Mouse (Mus musculus) large intestine, adult 2 months (tissue): ENCODE data around the gene Dnmt3a. TPM values are rescaled to one million over a fixed set of nuclear protein-coding genes. Genes with fewer than 3 reads are reported as not detected.

Experiments
- DNase-seq: peaks from one replicate; pipeline ENCODE4 v3.0.0-alpha.2; 2012; ENCODE audit warnings: low read depth, low spot score
- WGBS: fragments of 180-500 bp; shearing (Covaris S2); methylation state at CpG from one replicate; pipeline ENCODE4 v1.1.7; 2018; 5-methylcytosine and 5-hydroxymethylcytosine counted together
- polyA plus RNA-seq: library from polyadenylated mRNA; depleted of rRNA; stranded (reverse); fragments of >200 nt; gene quantifications from 2 replicates; pipeline ENCODE4 v1.2.3, GENCODE M21; 2012

Gene Dnmt3a
- polyA plus RNA-seq, 1 experiment = 5.7 TPM

- 84% methylated on average over 8 of the region's 8 CpGs for WGBS
- no peak for DNase-seq
Measured at GRCm38 (mm10) chr12:3813138-3813537, 7.3 kb downstream of the Dnmt3a start.

- 27% methylated on average over 6 of the region's 6 CpGs for WGBS
- DNase-seq = no peak
Measured at GRCm38 (mm10) chr12:3815386-3815785, 9.6 kb downstream of the Dnmt3a start.

GRCm38 (mm10) chr12:3817033-3817432 is 11.2 kb downstream of the Dnmt3a start:
- WGBS = 76% methylated on average over 7 of the region's 7 CpGs

GRCm38 (mm10) chr12:3817566-3817965 is 11.8 kb downstream of the Dnmt3a start:
- WGBS = 51% methylated on average over 5 of the region's 5 CpGs
- no peak for DNase-seq

More at GRCm38 (mm10) chr12:3817033-3817432, 11.2 kb downstream of the Dnmt3a start:
- no peak for DNase-seq

- 34% methylated on average over 4 of the region's 4 CpGs for WGBS
- DNase-seq = no peak
Measured at GRCm38 (mm10) chr12:3819899-3820298, 14.1 kb downstream of the Dnmt3a start.

- no peak for DNase-seq
Measured at GRCm38 (mm10) chr12:3823408-3823807, 17.6 kb downstream of the Dnmt3a start.

GRCm38 (mm10) chr12:3824906-3825713 is 19.3 kb downstream of the Dnmt3a start:
- WGBS = 43% methylated on average over 5 of the region's 5 CpGs
- no peak for DNase-seq

More at GRCm38 (mm10) chr12:3823408-3823807, 17.6 kb downstream of the Dnmt3a start:
- 83% methylated on average over 5 of the region's 5 CpGs for WGBS

GRCm38 (mm10) chr12:3825714-3826080 is 19.9 kb downstream of the Dnmt3a start:
- DNase-seq = no peak
- 43% methylated on average over 12 of the region's 12 CpGs for WGBS

- 93% methylated on average over 5 of the region's 5 CpGs for WGBS
- DNase-seq = no peak
Measured at GRCm38 (mm10) chr12:3827771-3828170, 22.0 kb downstream of the Dnmt3a start.

- DNase-seq = no peak
- WGBS = 73% methylated on average over 7 of the region's 7 CpGs
Measured at GRCm38 (mm10) chr12:3833059-3833760, 27.4 kb downstream of the Dnmt3a start.

GRCm38 (mm10) chr12:3833851-3834273 is 28.1 kb downstream of the Dnmt3a start:
- 45% methylated on average over 8 of the region's 8 CpGs for WGBS
- no peak for DNase-seq

GRCm38 (mm10) chr12:3834373-3835314 is 28.8 kb downstream of the Dnmt3a start:
- DNase-seq = no peak
- 62% methylated on average over 21 of the region's 21 CpGs for WGBS

- DNase-seq = no peak
Measured at GRCm38 (mm10) chr12:3835576-3835975, 29.8 kb downstream of the Dnmt3a start.

GRCm38 (mm10) chr12:3837081-3837832 is 31.4 kb downstream of the Dnmt3a start:
- 39% methylated on average over 9 of the region's 9 CpGs for WGBS
- no peak for DNase-seq

More at GRCm38 (mm10) chr12:3835576-3835975, 29.8 kb downstream of the Dnmt3a start:
- WGBS = 33% methylated on average over 2 of the region's 2 CpGs

- 86% methylated on average over 4 of the region's 4 CpGs for WGBS
- DNase-seq = no peak
Measured at GRCm38 (mm10) chr12:3838009-3838408, 32.2 kb downstream of the Dnmt3a start.

GRCm38 (mm10) chr12:3839662-3840061 is 33.9 kb downstream of the Dnmt3a start:
- no peak for DNase-seq
- 92% methylated on average over 1 of the region's 1 CpGs for WGBS

- DNase-seq = no peak
- 50% methylated on average over 4 of the region's 4 CpGs for WGBS
Measured at GRCm38 (mm10) chr12:3841121-3841520, 35.3 kb downstream of the Dnmt3a start.

GRCm38 (mm10) chr12:3842843-3843242 is 37.0 kb downstream of the Dnmt3a start:
- WGBS = 73% methylated on average over 6 of the region's 6 CpGs
- DNase-seq = no peak

GRCm38 (mm10) chr12:3843371-3843861 is 37.6 kb downstream of the Dnmt3a start:
- 42% methylated on average over 7 of the region's 7 CpGs for WGBS
- DNase-seq = no peak
